Mouse (Mus musculus) MEL (cell line): Measurements from ENCODE around the gene Nptn.

Experiments
- CTCF ChIP-seq, 3 experiments: IDR thresholded peaks in 2 of 3; conservative IDR thresholded peaks in 1 of 3; 2 replicates each; pipeline ENCODE4 v1.5.1; 2011 to 2012; ENCODE audit warnings: low read length in 3 of 3, low read depth in 2 of 3, mild to moderate bottlenecking in 2 of 3, improper control_type of control experiment in 1 of 3, inconsistent platforms in 1 of 3, mixed read lengths in 1 of 3, moderate library complexity in 1 of 3; ENCODE audit not compliant: control insufficient read depth in 1 of 3, insufficient read depth in 1 of 3, poor library complexity in 1 of 3, severe bottlenecking in 1 of 3
- JUND ChIP-seq: IDR thresholded peaks from 2 replicates; pipeline ENCODE4 v1.6.1; 2011; ENCODE audit warnings: low read depth, mild to moderate bottlenecking, improper control_type of control experiment, low read length

- no peak for TF ChIP-seq CTCF (IDR thresholded peaks at IDR 0.05 in 2 of 3, conservative IDR thresholded peaks at IDR 0.05 in 1 of 3; ENCODE audit: control insufficient read depth in 1 of 3, insufficient read depth in 1 of 3, low read depth in 2 of 3, low read length in 3 of 3, poor library complexity in 1 of 3, severe bottlenecking in 1 of 3)
- TF ChIP-seq JUND = no peak
These were observed 75.9 kb downstream of the Nptn start for GRCm38 (mm10) chr9:58657735-58658512.
